Mouse (Mus musculus): Measurements from ENCODE around the gene Naa38.

Naa38 gene

GRCm38 (mm10) chr11:69400083-69400850 is 5.0 kb downstream of the Naa38 start:
- DNase-seq (ENCODE audit: low spot score in 2 of 2) = no peak

- DNase-seq (ENCODE audit: low spot score in 2 of 2) = peak; percentile 86 to 89
Measured at GRCm38 (mm10) chr11:69401210-69401637, 5.9 kb downstream of the Naa38 start.

GRCm38 (mm10) chr11:69401987-69402386 is 6.7 kb downstream of the Naa38 start:
- DNase-seq (ENCODE audit: low spot score in 2 of 2) = peak in 1 of 2 experiments; percentile 4

GRCm38 (mm10) chr11:69403691-69404594 is 8.7 kb downstream of the Naa38 start:
- peak; percentile 5 to 8 for DNase-seq (ENCODE audit: low spot score in 2 of 2)

GRCm38 (mm10) chr11:69404595-69405396 is 9.5 kb downstream of the Naa38 start:
- peak in 1 of 2 experiments; percentile 5 for DNase-seq (ENCODE audit: low spot score in 2 of 2)

GRCm38 (mm10) chr11:69405397-69406200 is 10.3 kb downstream of the Naa38 start:
- DNase-seq (ENCODE audit: low spot score in 2 of 2) = no peak

- no peak for DNase-seq (ENCODE audit: low spot score in 2 of 2)
Measured at GRCm38 (mm10) chr11:69406282-69406681, 11.0 kb downstream of the Naa38 start.

- peak in 1 of 2 experiments; percentile 9 for DNase-seq (ENCODE audit: low spot score in 2 of 2)
Measured at GRCm38 (mm10) chr11:69406867-69407723, 11.8 kb downstream of the Naa38 start.

- DNase-seq (ENCODE audit: low spot score in 2 of 2) = no peak
Measured at GRCm38 (mm10) chr11:69407724-69408004, 12.4 kb downstream of the Naa38 start.

- peak; percentile 73 to 74 for DNase-seq (ENCODE audit: low spot score in 2 of 2)
Measured at GRCm38 (mm10) chr11:69408541-69409377, 13.5 kb downstream of the Naa38 start.

GRCm38 (mm10) chr11:69409378-69410044 is 14.2 kb downstream of the Naa38 start:
- peak; percentile 88 to 89 for DNase-seq (ENCODE audit: low spot score in 2 of 2)

GRCm38 (mm10) chr11:69410045-69410309 is 14.7 kb downstream of the Naa38 start:
- no peak for DNase-seq (ENCODE audit: low spot score in 2 of 2)

GRCm38 (mm10) chr11:69410310-69411072 is 15.2 kb downstream of the Naa38 start:
- DNase-seq (ENCODE audit: low spot score in 2 of 2) = peak; percentile 60 to 66

GRCm38 (mm10) chr11:69411073-69411535 is 15.8 kb downstream of the Naa38 start:
- peak; percentile 88 to 93 for DNase-seq (ENCODE audit: low spot score in 2 of 2)

- peak; percentile 56 to 57 for DNase-seq (ENCODE audit: low spot score in 2 of 2)
Measured at GRCm38 (mm10) chr11:69411538-69412203, 16.4 kb downstream of the Naa38 start.

- DNase-seq (ENCODE audit: low spot score in 2 of 2) = no peak
Measured at GRCm38 (mm10) chr11:69412548-69412947, 17.3 kb downstream of the Naa38 start.

Measured in thymus, postnatal 10 days (tissue).